Mouse (Mus musculus) hindbrain, embryonic 11.5 days (tissue): ENCODE data around the gene Thap8. TPM values are rescaled to one million over a fixed set of nuclear protein-coding genes. Genes with fewer than 3 reads are reported as not detected.
"Not testable (repeated sequence)": the region's sequence is repeated elsewhere in the genome, so short reads cannot be mapped to it uniquely, and the experiment has no call there.

Source experiments
- ATAC-seq: fragments of 200-750 bp; cut with Nextera tagmentation; 2 replicates; pipeline ENCODE4 v1.8.0; 2017; ENCODE audit warnings: mild to moderate bottlenecking, moderate TSS enrichment, moderate library complexity; ENCODE audit not compliant: low FRiP score
- DNase-seq: peaks from one replicate; pipeline ENCODE4 v3.0.0-alpha.2; 2015; ENCODE audit warnings: low spot score
- H3K27ac ChIP-seq: fragments of 300-500 bp; sonication (generic); 2 replicates; pipeline ENCODE4 v1.5.1; 2014; ENCODE audit warnings: mild to moderate bottlenecking, low read depth, low read length
- H3K27me3 ChIP-seq: fragments of 300-500 bp; sonication (generic); 2 replicates; pipeline ENCODE4 v1.6.1; 2014; ENCODE audit warnings: mild to moderate bottlenecking, low read length, moderate library complexity, mixed read lengths; ENCODE audit not compliant: control insufficient read depth, insufficient read depth
- H3K36me3 ChIP-seq: fragments of 300-500 bp; sonication (generic); 2 replicates; pipeline ENCODE4 v1.6.1; 2014; ENCODE audit warnings: mild to moderate bottlenecking, low read length, moderate library complexity, mixed read lengths; ENCODE audit not compliant: control insufficient read depth, insufficient read depth
- H3K4me1 ChIP-seq: fragments of 300-500 bp; sonication (generic); replicated peaks from 2 replicates; pipeline ENCODE4 v1.6.1; 2014; ENCODE audit warnings: low read length, mixed read lengths; ENCODE audit not compliant: control insufficient read depth, insufficient read depth
- H3K4me2 ChIP-seq: fragments of 300-500 bp; sonication (generic); replicated peaks from 2 replicates; pipeline ENCODE4 v1.6.1; 2014; ENCODE audit warnings: mild to moderate bottlenecking, low read depth, low read length
- H3K4me3 ChIP-seq: fragments of 300-500 bp; sonication (generic); 2 replicates; pipeline ENCODE4 v1.5.1; 2014; ENCODE audit warnings: low read depth, low read length
- H3K9ac ChIP-seq: fragments of 300-500 bp; sonication (generic); 2 replicates; pipeline ENCODE4 v1.6.1; 2014; ENCODE audit warnings: low read depth, low read length
- H3K9me3 ChIP-seq: fragments of 300-500 bp; sonication (generic); 2 replicates; pipeline ENCODE4 v1.6.1; 2016; ENCODE audit warnings: low read length; ENCODE audit not compliant: control insufficient read depth
- WGBS: fragments of 180-500 bp; shearing (Covaris S2); extraction: QIAGEN DNeasy Blood & Tissue Kit; methylation state at CpG from one replicate; pipeline ENCODE4 v1.1.7; 2014; 5-methylcytosine and 5-hydroxymethylcytosine counted together
- polyA plus RNA-seq: library from polyadenylated mRNA; unstranded; fragments of >200 nt; fragmentation: Nextera tagmentation; extraction: Ambion mirVana; gene quantifications from 2 replicates; pipeline ENCODE4 v1.2.1, GENCODE M21; 2014

Thap8 gene
- polyA plus RNA-seq, 1 experiment from 2014 or later, result 0.25 TPM

DNA sequence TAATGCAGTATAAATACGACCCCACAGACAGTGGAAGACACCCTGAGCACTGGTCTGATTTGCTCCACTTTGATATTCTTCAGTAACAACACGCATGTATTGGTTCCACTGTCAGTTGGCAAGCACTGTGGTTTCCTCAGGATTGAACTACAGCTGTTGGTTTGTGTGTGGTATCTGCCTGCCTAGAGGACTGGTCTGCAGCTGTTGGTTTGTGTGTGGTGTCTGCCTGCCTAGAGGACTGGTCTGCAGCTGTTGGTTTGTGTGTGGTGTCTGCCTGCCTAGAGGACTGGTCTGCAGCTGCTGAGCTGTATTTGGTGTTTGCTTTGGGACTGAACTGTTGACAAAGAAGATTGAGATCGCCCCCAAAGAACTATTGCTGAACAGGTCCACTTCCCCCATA, 42.5 kb upstream of the Thap8 start:
- H3K27me3 ChIP-seq, H3K4me2 ChIP-seq, H3K4me3 ChIP-seq, H3K9me3 ChIP-seq, H3K27ac ChIP-seq, H3K36me3 ChIP-seq, H3K9ac ChIP-seq, DNase-seq, ATAC-seq, H3K4me1 ChIP-seq: not testable (repeated sequence)
- WGBS, result 89% methylated on average over 3 of the region's 3 CpGs

DNA sequence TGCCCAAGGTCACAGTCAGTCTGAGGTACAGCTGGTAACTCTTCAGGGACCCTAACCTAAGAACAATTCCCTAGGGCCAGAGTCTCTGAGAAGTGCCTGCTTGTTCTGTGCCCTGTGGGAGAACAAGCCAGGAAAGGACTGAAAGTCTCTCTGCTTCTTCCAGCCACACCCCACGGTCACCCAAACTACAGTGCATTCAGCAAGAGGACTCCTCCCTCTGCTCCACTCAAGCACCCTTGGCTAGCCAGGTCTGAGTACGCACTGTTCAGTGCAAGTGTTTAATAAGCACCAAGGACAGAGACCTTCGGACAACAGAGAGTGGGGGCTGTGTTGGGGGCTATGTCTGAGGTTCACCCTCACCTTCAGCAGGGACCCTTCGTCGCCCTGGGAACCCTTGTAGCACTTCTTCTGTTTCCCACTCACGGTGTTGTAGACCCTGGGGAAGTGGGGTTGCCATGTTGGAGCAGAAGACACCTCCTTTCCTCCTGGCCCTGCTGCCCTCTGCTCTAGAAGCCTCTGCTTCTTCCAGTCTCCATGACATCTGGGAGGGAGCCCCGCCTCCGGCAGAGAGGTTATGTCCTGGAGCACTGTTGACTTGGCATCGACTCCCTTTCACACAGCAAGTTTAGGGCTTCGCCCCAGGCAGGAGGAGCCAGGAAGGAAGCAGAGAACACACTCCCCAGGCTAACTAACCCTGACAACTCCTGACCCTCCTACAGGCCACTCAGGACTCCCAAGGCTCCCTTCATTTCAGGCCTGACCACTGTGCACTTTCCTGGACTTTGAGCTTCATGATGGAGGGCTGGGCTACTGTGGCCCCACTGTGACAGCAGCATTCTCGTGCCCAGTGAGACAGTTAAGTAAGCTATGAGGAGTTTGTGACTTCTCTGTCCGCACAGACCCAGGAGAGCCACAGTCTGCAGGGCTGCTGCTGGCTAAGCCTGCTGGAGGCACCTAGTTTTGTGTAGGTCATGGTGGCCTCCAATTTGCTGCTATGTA, 27.6 kb upstream of the Thap8 start:
- H3K4me1 ChIP-seq, result no peaks in the 10 kb centered on the region
- WGBS, result 89% methylated on average over 12 of the region's 12 CpGs
- ATAC-seq (no peak), DNase-seq (no peak)
- 0 out of 2 replicates have a peak, but pooled peaks cover 2% of the 10 kb centered on the region for H3K36me3 ChIP-seq
- H3K27me3 ChIP-seq, result no peaks in the 10 kb centered on the region
- H3K9ac ChIP-seq, result no peak overlapping the region
- no peaks in the 10 kb centered on the region for H3K9me3 ChIP-seq
- H3K4me3 ChIP-seq, result no peak overlapping the region
- H3K4me2 ChIP-seq, result no peak overlapping the region
- H3K27ac ChIP-seq, result no peak overlapping the region

DNA sequence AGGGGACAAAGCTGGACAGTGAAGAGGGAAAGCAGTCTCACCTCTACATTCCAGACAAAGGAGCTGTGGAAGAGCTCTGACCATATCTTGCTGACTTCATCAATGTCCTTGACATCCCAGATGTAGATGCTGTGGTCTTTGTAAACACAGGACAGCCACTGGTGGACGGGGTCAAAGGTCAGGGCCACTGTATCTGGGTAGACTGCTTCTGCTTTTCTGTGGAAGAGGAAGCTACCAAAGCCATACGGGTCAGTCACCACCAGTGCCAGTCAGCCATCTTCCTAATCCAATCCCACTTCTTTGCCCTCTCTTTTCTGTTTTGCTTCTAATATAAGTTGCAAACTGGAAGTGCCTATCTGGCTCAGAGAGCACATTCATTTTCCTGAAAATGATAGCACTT, 14.9 kb upstream of the Thap8 start:
- 85% methylated on average over 2 of the region's 2 CpGs for WGBS
- Histone ChIP-seq H3K27me3 (no peaks in the 10 kb centered on the region), H3K4me2 (no peak overlapping the region), H3K9ac (no peak overlapping the region), H3K36me3 (0 out of 2 replicates have a peak, but pooled peaks cover 2% of the 10 kb centered on the region), H3K4me3 (no peak overlapping the region), H3K4me1 (no peaks in the 10 kb centered on the region), H3K9me3 (no peaks in the 10 kb centered on the region), H3K27ac (no peak overlapping the region)
- DNase-seq, result no peak
- no peak for ATAC-seq

GRCm38 (mm10) chr7:30265531-30265930, 14.4 kb upstream of the Thap8 start:
- Histone ChIP-seq H3K27ac (no peak overlapping the region), H3K9me3 (no peaks in the 10 kb centered on the region), H3K27me3 (no peaks in the 10 kb centered on the region), H3K4me2 (no peak overlapping the region), H3K4me3 (no peak overlapping the region), H3K36me3 (0 out of 2 replicates have a peak, but pooled peaks cover 2% of the 10 kb centered on the region), H3K4me1 (no peaks in the 10 kb centered on the region), H3K9ac (no peak overlapping the region)
- 93% methylated on average over 5 of the region's 5 CpGs for WGBS
- ATAC-seq (no peak), DNase-seq (no peak)

- Histone ChIP-seq H3K9ac (no peak overlapping the region), H3K4me1 (no peaks in the 10 kb centered on the region), H3K4me2 (no peak overlapping the region), H3K27me3 (no peaks in the 10 kb centered on the region), H3K4me3 (no peak overlapping the region), H3K27ac (no peak overlapping the region), H3K9me3 (no peaks in the 10 kb centered on the region), H3K36me3 (0 out of 2 replicates have a peak, but pooled peaks cover 2% of the 10 kb centered on the region)
- WGBS, result 93% methylated on average over 7 of the region's 7 CpGs
- ATAC-seq (no peak), DNase-seq (no peak)
These were observed 14.0 kb upstream of the Thap8 start for GRCm38 (mm10) chr7:30265935-30266334.

DNA sequence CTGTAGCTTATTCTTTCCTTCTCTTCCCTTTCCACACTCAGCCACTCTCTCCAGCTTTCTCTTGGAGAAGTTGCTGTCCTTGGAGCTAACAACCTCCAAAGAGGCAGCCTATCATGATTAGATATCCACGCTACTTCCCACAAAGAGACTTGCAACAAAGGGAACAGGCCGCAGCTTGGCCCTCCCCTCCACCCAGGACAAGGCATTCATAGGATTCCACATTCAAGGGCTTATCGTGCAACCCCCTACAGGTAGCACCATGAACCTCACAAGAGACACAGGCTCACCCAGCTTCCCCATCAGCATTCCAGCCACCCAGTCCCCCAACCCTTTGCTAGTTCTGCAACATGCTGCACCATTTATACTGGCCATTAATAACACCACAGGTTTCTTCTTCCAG, 13.1 kb upstream of the Thap8 start:
- DNase-seq (no peak), ATAC-seq (no peak)
- Histone ChIP-seq H3K4me3 (no peak overlapping the region), H3K9ac (no peak overlapping the region), H3K9me3 (no peaks in the 10 kb centered on the region), H3K36me3 (0 out of 2 replicates have a peak, but pooled peaks cover 2% of the 10 kb centered on the region), H3K27ac (no peak overlapping the region), H3K4me1 (no peaks in the 10 kb centered on the region), H3K27me3 (no peaks in the 10 kb centered on the region), H3K4me2 (no peak overlapping the region)
- 87% methylated on average over 3 of the region's 3 CpGs for WGBS

GRCm38 (mm10) chr7:30269641-30270040, 10.3 kb upstream of the Thap8 start:
- WGBS, result 92% methylated on average over 4 of the region's 4 CpGs
- Histone ChIP-seq H3K9ac (no peak overlapping the region), H3K27ac (no peak overlapping the region), H3K9me3 (no peaks in the 10 kb centered on the region), H3K4me2 (no peak overlapping the region), H3K4me3 (no peak overlapping the region), H3K27me3 (no peaks in the 10 kb centered on the region), H3K4me1 (no peaks in the 10 kb centered on the region), H3K36me3 (no peaks in the 10 kb centered on the region)
- no peak for ATAC-seq
- DNase-seq, result no peak

DNA sequence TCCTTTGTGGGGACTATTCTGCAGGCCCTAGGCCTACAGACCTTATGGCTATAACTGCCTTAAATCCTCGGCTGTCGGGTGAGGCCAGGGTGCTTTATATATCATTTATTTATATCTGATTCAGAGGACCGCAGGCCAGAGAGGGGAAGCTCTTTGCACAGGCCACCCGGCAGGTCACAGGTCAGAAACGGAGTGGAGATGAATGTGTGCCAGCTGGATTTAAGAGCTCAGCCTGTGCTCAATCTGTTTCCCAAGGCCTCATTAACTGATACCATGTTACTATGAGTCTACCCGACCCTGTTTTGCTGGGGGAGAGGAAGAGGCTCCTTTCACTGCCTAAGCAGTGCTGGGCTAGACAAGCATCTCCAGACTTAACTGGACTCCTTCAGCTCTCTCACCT, 5.5 kb upstream of the Thap8 start:
- ATAC-seq (no peak), DNase-seq (no peak)
- Histone ChIP-seq H3K27me3 (no peaks in the 10 kb centered on the region), H3K4me1 (no peaks in the 10 kb centered on the region), H3K9me3 (no peaks in the 10 kb centered on the region), H3K27ac (no peak overlapping the region), H3K4me3 (no peak overlapping the region), H3K36me3 (no peaks in the 10 kb centered on the region), H3K4me2 (no peak overlapping the region), H3K9ac (no peak overlapping the region)
- 86% methylated on average over 6 of the region's 6 CpGs for WGBS

GRCm38 (mm10) chr7:30278911-30279310, 983 bp upstream of the Thap8 start:
- WGBS, result 66% methylated on average over 2 of the region's 2 CpGs
- H3K9ac ChIP-seq, result no peak overlapping the region
- no peak overlapping the region for H3K4me3 ChIP-seq

More at GRCm38 (mm10) chr7:30278911-30279310, 983 bp upstream of the Thap8 start:
- Histone ChIP-seq H3K9me3 (no peaks in the 10 kb centered on the region), H3K27me3 (no peaks in the 10 kb centered on the region), H3K36me3 (no peaks in the 10 kb centered on the region), H3K27ac (no peak overlapping the region), H3K4me2 (no peak overlapping the region), H3K4me1 (no peaks in the 10 kb centered on the region)
- ATAC-seq (no peak), DNase-seq (no peak)
